Mouse (Mus musculus) ZHBTc4 (cell line): ENCODE measurements at regions not wholly inside any gene's neighbourhood (a gene's known extent, or its start where the extent isn't known, plus 50 kb on each side); places are given as distances from the start of the nearest gene placed in this dataset.

Source experiments
- DNase-seq: peaks from one replicate; pipeline ENCODE4 v3.0.0-alpha.2; 2011; ENCODE audit warnings: low read depth, low spot score

- no peak for DNase-seq
These were observed 63.4 kb upstream of the 1700008P02Rik start for GRCm38 (mm10) chr3:6683679-6684078.

DNA sequence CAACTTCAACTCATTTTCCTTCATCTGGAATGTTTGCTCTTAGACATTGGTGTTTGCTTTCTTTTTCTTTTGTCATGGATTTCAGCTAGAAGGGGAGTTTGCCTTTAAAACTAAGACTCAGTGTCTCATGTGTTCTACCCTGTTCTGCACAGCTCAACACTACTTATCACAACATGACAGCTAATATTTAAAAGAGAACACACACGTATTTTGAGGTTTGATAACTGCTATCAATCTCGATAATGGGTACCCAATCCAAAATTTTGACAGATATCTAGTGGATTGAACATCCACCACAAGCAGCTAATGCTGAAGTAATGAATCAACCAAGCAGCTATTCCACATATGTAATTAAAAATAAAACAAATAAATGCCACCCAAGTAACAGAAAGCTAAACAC, 61.2 kb upstream of the 1700008P02Rik start:
- DNase-seq, result no peak

GRCm38 (mm10) chr3:6676382-6676781, 56.1 kb upstream of the 1700008P02Rik start:
- DNase-seq, result no peak

DNA sequence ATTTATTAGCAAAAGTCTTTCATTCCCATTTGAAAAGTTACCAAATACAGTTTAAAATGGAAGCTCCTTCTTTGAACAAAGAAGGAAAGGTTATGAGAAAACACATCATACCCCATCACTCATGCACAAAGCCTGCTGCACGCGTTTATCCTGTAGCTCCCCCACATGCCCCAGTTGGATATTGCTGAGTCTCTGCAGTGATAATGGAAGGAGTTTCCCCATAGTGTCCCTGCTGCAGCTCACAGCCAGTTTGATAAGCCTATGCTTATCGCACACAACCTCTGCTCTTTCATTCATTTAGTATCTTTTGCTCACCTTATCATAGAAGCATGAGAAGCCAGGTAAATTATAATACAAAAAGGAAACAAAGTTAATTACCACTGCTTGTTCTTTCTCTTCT, 55.1 kb upstream of the 1700008P02Rik start:
- DNase-seq, result peak; percentile 2
